8 mouse cellular contexts compared by ENCODE assay signal in the genomic region with DNA sequence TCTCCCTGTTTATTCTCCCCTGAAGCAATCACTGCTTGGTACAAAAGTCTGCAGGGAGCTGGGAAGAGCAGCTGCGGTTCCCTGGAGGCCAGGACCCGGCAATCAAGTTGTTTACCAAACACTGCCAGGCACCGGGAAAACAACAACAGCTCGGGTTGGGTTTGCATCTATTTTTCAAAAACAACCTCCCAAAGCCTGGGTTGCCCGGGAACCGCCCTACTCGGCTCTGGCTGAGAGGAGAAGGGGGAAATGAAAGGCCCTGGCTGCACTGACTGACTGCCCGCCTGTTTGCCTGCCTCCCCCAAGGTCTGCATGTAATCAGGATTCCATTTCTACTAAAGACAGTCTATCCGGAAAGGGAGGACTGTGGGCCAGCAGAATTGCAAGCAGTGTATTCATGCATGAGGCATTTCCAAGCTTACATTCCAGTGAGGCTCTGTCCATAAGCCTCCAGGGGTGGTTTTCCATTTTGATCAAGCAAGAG.
A peak's percentile ranks its signal among the peaks of the same experiment; 100 is the strongest.
DNase-seq lines count a peak whose midpoint lies in the region; ATAC-seq and TF ChIP-seq lines count a peak whose summit lies in the region.

No protein-coding gene starts in this region.

- peak overlapping the region; percentile 50 for H3K4me2 ChIP-seq in heart, embryonic 12.5 days
- peak overlapping the region; percentile 36; the same call in 1 of the 2 replicates for H3K4me2 ChIP-seq in kidney, postnatal 0 days (ENCODE audit: low read length)
- peak overlapping the region; percentile 21; the same call in 1 of the 2 replicates for H3K4me2 ChIP-seq in midbrain, embryonic 11.5 days

- TF ChIP-seq CTCF in kidney, postnatal 0 days (IDR thresholded peaks at IDR 0.05; ENCODE audit: low read depth) = no peak

- 2% methylated on average over 9 of the region's 9 CpGs for WGBS in embryonic facial prominence, embryonic 10.5 days
- WGBS in heart, embryonic 12.5 days = 14% methylated on average over 9 of the region's 9 CpGs
- WGBS in kidney, postnatal 0 days = 11% methylated on average over 9 of the region's 9 CpGs
- 3% methylated on average over 9 of the region's 9 CpGs for WGBS in midbrain, embryonic 11.5 days

- ATAC-seq in heart, embryonic 12.5 days (ENCODE audit: insufficient number of reproducible peaks, low FRiP score) = peak; percentile 48; the same call in 1 of the 2 replicates
- peak; percentile 59; the same call in 1 of the 2 replicates for ATAC-seq in kidney, postnatal 0 days (replicated peaks; ENCODE audit: low FRiP score, low read depth)
- ATAC-seq in midbrain, embryonic 11.5 days (ENCODE audit: low FRiP score) = peak; percentile 57; the same call in 1 of the 2 replicates

- peak overlapping the region; percentile 82 for H3K27ac ChIP-seq in embryonic facial prominence, embryonic 10.5 days (replicated peaks)
- peak overlapping the region; percentile 56 for H3K27ac ChIP-seq in heart, embryonic 12.5 days (ENCODE audit: poor library complexity, severe bottlenecking)
- H3K27ac ChIP-seq in kidney, postnatal 0 days = peak overlapping the region; percentile 79
- peak overlapping the region; percentile 33 for H3K27ac ChIP-seq in midbrain, embryonic 11.5 days (ENCODE audit: low read depth, low read length)

- no peaks in the 10 kb centered on the region for H3K9me3 ChIP-seq in embryonic facial prominence, embryonic 10.5 days
- H3K9me3 ChIP-seq in heart, embryonic 12.5 days (replicated peaks) = no peaks in the 10 kb centered on the region
- H3K9me3 ChIP-seq in kidney, postnatal 0 days (replicated peaks; ENCODE audit: low read length) = no peaks in the 10 kb centered on the region
- H3K9me3 ChIP-seq in midbrain, embryonic 11.5 days (ENCODE audit: control insufficient read depth, low read length) = no peaks in the 10 kb centered on the region

- H3K4me3 ChIP-seq in embryonic facial prominence, embryonic 10.5 days = 0 out of 2 replicates have a peak overlapping the region, but pooled peaks have one; percentile 21
- no peak overlapping the region for H3K4me3 ChIP-seq in heart, embryonic 12.5 days
- H3K4me3 ChIP-seq in kidney, postnatal 0 days (replicated peaks; ENCODE audit: low read depth, low read length) = no peak overlapping the region
- H3K4me3 ChIP-seq in midbrain, embryonic 11.5 days (ENCODE audit: low read depth, low read length) = no peak overlapping the region

- H3K27me3 ChIP-seq in embryonic facial prominence, embryonic 10.5 days (replicated peaks; ENCODE audit: low read depth, poor library complexity, severe bottlenecking) = no peaks in the 10 kb centered on the region
- H3K27me3 ChIP-seq in heart, embryonic 12.5 days (replicated peaks) = no peaks in the 10 kb centered on the region
- H3K27me3 ChIP-seq in kidney, postnatal 0 days (ENCODE audit: insufficient read depth, low read length) = no peaks in the 10 kb centered on the region
- no peaks in the 10 kb centered on the region for H3K27me3 ChIP-seq in midbrain, embryonic 11.5 days (ENCODE audit: control insufficient read depth, insufficient read depth, low read length)

- H3K9ac ChIP-seq in heart, embryonic 12.5 days = peak overlapping the region; percentile 12
- 0 out of 2 replicates have a peak overlapping the region, but pooled peaks have one; percentile 10 for H3K9ac ChIP-seq in kidney, postnatal 0 days (ENCODE audit: low read depth, low read length)
- peak overlapping the region; percentile 31; the same call in 1 of the 2 replicates for H3K9ac ChIP-seq in midbrain, embryonic 11.5 days (ENCODE audit: low read length)

- peaks cover 3% of the 10 kb centered on the region for H3K36me3 ChIP-seq in embryonic facial prominence, embryonic 10.5 days (replicated peaks)
- H3K36me3 ChIP-seq in heart, embryonic 12.5 days = 0 out of 2 replicates have a peak, but pooled peaks cover 3% of the 10 kb centered on the region
- H3K36me3 ChIP-seq in kidney, postnatal 0 days (ENCODE audit: insufficient read depth, low read length) = no peaks in the 10 kb centered on the region
- H3K36me3 ChIP-seq in midbrain, embryonic 11.5 days (ENCODE audit: control insufficient read depth, insufficient read depth, low read length) = peaks cover 2% of the 10 kb centered on the region

- H3K4me1 ChIP-seq in embryonic facial prominence, embryonic 10.5 days = peaks cover 39% of the 10 kb centered on the region
- H3K4me1 ChIP-seq in heart, embryonic 12.5 days (replicated peaks) = peaks cover 30% of the 10 kb centered on the region
- H3K4me1 ChIP-seq in kidney, postnatal 0 days (replicated peaks; ENCODE audit: insufficient read depth, low read length) = peaks cover 14% of the 10 kb centered on the region
- H3K4me1 ChIP-seq in midbrain, embryonic 11.5 days (ENCODE audit: control insufficient read depth, insufficient read depth, low read length) = peaks cover 21% of the 10 kb centered on the region

- DNase-seq in left cerebral cortex, adult 18-20 months (ENCODE audit: low spot score in 2 of 2) = peak; percentile 11 to 17
- DNase-seq in left cerebral cortex, adult 8-10 months (ENCODE audit: low spot score in 2 of 2) = no peak
- DNase-seq in embryonic facial prominence, embryonic 10.5 days (ENCODE audit: low spot score) = peak; percentile 60
- DNase-seq in kidney, postnatal 0 days (ENCODE audit: low spot score) = peak; percentile 88
- peak; percentile 92 for DNase-seq in midbrain, embryonic 11.5 days (ENCODE audit: low spot score, missing footprints)
- DNase-seq in frontal cortex, postnatal 14 days (ENCODE audit: low spot score in 2 of 2) = no peak
- DNase-seq in frontal cortex, adult 2 months (ENCODE audit: extremely low spot score in 1 of 2, low spot score in 1 of 2) = no peak

Comparison
In these comparisons a context has a peak if more than half of its experiments do, and no peak if none do; other contexts are left out.
1. DNase-seq: peak in left cerebral cortex, adult 18-20 months (2 of 2), embryonic facial prominence, embryonic 10.5 days (single experiment), kidney, postnatal 0 days (single experiment) and midbrain, embryonic 11.5 days (single experiment); none in left cerebral cortex, adult 8-10 months (0 of 2), frontal cortex, postnatal 14 days (0 of 2) and frontal cortex, adult 2 months (0 of 2).
2. Peak in every context shown above with its lines, with median percentiles within 50 percentile points of each other: H3K27ac ChIP-seq, ATAC-seq, H3K4me2 ChIP-seq and H3K9ac ChIP-seq.